Mouse (Mus musculus) MEL-GATA-1-ER (cell line): ENCODE data around the gene Kif2a.

Source experiments
- DNase-seq: peaks from one replicate; pipeline ENCODE4 v3.0.0-alpha.2; 2012; ENCODE audit warnings: low read depth; ENCODE audit errors: extremely low read depth

The Kif2a gene

GRCm38 (mm10) chr13:107021461-107022265 is at the start of gene Kif2a:
Gene Kif2a (minus strand): TSS chr13:107022126.
- no peak for DNase-seq

- DNase-seq, result no peak
Measured at GRCm38 (mm10) chr13:107069061-107069460, 47.1 kb upstream of the Kif2a start.

GRCm38 (mm10) chr13:107065098-107065855 is 43.4 kb upstream of the Kif2a start:
- no peak for DNase-seq

GRCm38 (mm10) chr13:107064263-107064662 is 42.3 kb upstream of the Kif2a start:
- DNase-seq, result no peak

GRCm38 (mm10) chr13:107063115-107063807 is 41.3 kb upstream of the Kif2a start:
- DNase-seq, result peak; percentile 76

- DNase-seq, result no peak
Measured at GRCm38 (mm10) chr13:107060098-107060497, 38.2 kb upstream of the Kif2a start.

- no peak for DNase-seq
Measured at GRCm38 (mm10) chr13:107059460-107059859, 37.5 kb upstream of the Kif2a start.

GRCm38 (mm10) chr13:107056318-107056717 is 34.4 kb upstream of the Kif2a start:
- peak; percentile 68 for DNase-seq

GRCm38 (mm10) chr13:107054496-107054895 is 32.6 kb upstream of the Kif2a start:
- DNase-seq, result no peak

GRCm38 (mm10) chr13:107051342-107051741 is 29.4 kb upstream of the Kif2a start:
- no peak for DNase-seq

- no peak for DNase-seq
Measured at GRCm38 (mm10) chr13:107044229-107044628, 22.3 kb upstream of the Kif2a start.

- no peak for DNase-seq
Measured at GRCm38 (mm10) chr13:107042551-107042950, 20.6 kb upstream of the Kif2a start.

GRCm38 (mm10) chr13:107039493-107039892 is 17.6 kb upstream of the Kif2a start:
- DNase-seq, result no peak

- no peak for DNase-seq
Measured at GRCm38 (mm10) chr13:107038346-107038745, 16.4 kb upstream of the Kif2a start.

- peak; percentile 83 for DNase-seq
Measured at GRCm38 (mm10) chr13:107035511-107036113, 13.7 kb upstream of the Kif2a start.

GRCm38 (mm10) chr13:107035078-107035477 is 13.2 kb upstream of the Kif2a start:
- DNase-seq, result no peak

- peak; percentile 95 for DNase-seq
Measured at GRCm38 (mm10) chr13:107034028-107034920, 12.3 kb upstream of the Kif2a start.

- DNase-seq, result no peak
Measured at GRCm38 (mm10) chr13:107031228-107031627, 9.3 kb upstream of the Kif2a start.

- no peak for DNase-seq
Measured at GRCm38 (mm10) chr13:107027218-107027617, 5.3 kb upstream of the Kif2a start.

- peak; percentile 60 for DNase-seq
Measured at GRCm38 (mm10) chr13:107025663-107026062, 3.7 kb upstream of the Kif2a start.
